Mouse (Mus musculus): ENCODE measurements around the gene Dpp9.
A peak's percentile ranks its signal among the peaks of the same experiment; 100 is the strongest.

Dpp9 gene

DNA sequence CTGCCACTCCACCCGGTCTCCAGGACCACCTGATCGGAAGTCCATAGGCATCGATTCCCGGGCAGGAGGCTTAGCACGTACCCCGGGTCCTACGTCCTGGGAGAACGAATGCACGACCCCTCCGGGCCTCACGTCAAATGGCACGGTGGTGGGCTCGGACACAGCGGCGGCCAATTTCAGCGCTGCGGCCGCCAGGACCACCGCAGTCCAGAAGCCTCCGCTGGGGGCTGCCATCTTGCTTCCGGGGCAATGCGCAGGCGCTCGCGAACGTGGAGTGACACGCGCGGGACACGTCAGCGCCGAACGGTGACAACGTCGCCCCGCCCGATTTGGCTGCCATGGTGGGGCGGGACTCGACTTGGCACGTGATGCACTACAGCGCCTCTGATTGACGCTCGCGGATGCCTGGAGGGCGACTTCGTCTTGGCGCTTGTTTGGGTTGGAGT, 35.0 kb downstream of the Dpp9 start, which contains the start of gene Mydgf:
TSS of gene Mydgf (minus strand) at position 263 of the 446 bp plus-strand sequence.
- DNase-seq (ENCODE audit: low spot score in 2 of 2), result peak; percentile 92 to 94

DNA sequence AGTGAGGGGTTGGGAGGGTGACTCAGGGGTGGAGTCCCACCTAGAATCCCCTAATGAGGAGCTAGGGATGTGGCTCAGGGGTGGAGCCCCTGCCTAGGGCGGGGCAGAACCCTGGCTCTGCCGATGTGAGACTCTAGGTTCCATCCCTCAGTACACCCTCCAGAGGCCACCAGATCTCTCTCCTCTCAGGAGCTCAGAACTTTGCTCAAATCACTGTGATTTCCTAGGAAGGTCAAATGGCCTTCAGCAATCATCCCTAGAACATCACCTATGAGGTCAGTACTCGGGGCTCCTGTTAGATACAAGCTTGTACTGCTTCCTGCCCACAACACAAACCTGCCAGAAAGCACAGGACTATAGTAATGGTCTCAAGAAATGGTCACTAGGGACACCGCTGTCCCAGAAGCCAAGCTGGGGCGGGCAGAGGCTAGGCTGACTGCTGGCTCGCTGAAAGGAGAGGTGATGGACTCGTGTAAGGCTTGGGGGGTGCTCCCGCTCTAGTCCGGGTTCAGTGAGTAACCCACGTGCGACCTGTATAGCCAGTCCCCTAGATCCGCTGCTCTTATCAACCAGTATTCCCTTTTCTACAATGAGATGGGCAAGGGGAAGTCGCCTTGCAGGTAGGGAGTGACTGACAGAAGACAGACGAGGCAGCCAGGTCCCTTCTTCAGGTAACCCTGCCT, 35.6 kb downstream of the Dpp9 start:
- no peak for DNase-seq (ENCODE audit: low spot score in 2 of 2)

DNA sequence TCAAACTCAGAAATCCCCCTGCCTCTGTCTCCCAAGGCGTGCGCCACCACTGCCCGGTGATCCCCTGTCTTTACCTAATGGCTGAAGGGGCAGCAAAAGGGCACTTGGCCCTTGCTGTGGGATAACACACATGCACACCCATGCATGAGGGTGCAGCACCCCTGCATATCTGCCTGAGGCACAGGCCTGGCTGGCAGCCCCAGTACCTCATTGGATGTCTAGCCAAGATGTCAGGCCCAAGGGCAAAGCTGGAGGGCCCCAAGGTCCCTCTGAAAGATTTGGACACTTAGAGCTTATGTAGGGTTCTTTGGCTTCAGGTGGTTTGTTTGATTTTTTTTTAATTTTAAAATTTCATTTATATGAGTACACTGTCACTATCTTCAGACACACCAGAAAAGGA, 43.3 kb downstream of the Dpp9 start:
- no peak for DNase-seq (ENCODE audit: low spot score in 2 of 2)

DNA sequence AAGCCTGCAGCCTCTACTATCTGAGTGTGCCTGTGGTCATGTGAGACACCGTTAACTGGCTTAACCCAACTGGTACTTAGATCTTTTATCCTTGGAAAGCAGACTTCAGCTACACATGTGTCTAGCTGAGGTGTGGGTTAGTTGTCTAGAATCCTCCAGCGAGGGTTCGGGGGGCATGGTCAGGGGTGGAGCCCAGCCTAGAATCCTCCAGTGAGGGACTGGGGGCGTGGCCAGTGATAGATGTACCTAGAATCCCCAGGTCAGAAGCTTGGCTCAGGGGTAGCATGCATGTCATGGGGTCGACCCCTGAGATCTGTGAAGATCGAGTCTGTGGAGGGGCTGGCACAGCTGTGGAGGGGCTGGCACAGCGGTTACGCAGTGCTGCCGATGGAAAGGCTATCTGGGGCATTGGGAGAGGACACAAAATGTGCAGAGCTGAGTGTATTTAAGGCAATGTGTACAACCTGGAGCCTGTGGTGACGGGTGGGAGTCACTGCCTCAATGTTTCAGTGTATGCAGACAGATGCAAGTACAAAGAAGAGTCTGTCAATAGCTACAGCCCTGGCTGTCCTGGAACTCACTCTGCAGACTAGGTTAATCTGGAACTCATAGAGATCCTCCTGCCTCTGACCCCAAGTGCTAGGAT, 45.2 kb downstream of the Dpp9 start:
- no peak for DNase-seq (ENCODE audit: low spot score in 2 of 2)

DNA sequence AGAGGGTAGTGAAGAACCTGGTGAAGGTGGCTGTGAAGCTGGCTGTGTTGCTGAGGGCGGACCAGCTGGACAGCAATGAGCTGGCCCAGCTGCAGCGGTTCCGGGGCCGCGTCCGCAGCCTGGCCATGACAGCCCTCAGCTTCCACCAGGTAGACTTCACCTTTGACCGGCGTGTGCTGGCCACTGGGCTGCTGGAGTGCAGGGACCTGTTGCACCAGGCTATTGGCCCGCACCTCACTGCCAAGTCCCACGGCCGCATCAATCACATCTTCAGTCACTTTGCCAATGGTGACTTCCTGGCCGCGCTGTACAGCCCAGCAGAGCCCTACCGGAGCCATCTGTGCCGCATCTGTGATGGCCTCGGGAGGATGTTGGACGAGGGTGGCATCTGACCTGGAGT, 46.8 kb downstream of the Dpp9 start:
- DNase-seq (ENCODE audit: low spot score in 2 of 2), result no peak

DNA sequence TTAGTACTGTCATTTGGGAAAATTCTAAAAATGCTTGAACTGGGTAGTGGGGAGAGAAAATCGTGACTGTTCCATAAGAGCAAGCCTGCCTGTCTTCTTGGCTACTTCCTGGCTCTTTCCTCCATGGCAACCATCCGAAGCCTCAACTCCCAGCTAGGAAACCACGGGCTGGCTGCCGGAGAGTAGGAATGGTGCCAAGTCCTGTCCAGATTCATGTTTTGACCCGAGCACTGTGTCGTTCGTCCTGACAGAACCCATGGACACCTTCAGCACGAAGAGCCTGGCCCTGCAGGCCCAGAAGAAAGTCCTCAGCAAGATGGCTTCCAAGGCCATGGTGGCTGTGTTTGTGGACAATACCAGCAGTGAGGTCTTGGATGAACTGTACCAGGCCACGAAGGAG, 47.2 kb downstream of the Dpp9 start:
- no peak for DNase-seq (ENCODE audit: low spot score in 2 of 2)

DNA sequence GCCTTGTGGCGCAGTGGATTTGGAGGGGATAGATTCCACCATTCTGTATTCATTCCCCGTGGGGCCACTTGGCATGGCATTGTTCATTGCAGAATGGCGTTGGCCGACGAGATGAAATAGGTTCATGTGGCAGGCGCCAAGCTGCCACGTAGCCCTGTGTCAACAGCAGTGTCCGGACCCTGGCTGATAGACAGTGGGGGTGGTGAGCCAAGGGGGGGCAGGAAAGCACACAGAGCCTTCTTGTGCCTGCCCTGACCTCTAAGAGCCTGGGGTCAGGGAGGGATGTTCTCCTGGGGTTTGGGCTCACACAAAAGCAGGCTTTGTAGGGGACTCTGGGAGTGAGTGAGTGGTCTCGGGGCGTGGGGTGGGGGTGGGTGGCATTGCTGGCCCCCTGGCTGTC, 48.1 kb downstream of the Dpp9 start:
- no peak for DNase-seq (ENCODE audit: low spot score in 2 of 2)

DNA sequence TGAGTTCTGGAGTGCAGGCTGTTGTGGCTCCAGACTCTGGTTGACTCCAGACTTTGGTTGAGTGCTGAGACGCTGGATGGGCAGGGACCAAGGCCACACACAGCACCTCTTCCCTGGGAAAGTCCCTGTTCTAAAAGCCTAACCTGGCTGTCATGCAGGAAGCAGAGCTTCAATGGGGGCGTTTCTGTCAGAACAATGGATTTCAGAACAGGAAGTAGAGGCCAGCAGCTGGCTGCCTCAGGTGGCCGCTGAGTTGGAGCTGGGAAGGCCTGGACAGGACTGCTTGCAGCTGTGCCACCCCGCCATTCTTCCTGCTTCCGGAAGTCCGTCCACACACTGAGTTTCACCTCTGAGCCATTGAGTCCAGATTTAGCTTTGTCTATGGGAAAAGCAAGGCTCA, 48.9 kb downstream of the Dpp9 start:
- DNase-seq (ENCODE audit: low spot score in 2 of 2), result no peak

DNA sequence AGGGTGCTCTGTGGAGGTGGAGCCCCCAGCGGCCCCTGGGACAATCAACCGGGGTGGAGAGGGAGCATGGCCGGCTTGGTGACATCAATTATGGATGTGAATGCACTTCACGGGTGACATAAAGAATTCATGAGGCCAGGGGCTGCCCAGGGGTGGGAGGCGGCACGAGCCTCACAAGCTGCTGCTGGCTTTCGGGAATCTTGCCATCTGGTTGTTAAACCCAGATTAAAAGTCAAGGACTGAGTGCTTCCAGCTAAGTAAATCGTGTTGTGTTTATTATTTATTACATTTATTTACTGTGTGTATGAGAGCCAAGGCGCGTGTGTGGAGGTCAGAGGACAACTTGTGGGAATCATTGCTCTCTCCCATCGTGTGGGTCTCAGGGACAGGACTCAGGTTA, 53.0 kb downstream of the Dpp9 start:
- DNase-seq (ENCODE audit: low spot score in 2 of 2), result no peak

DNA sequence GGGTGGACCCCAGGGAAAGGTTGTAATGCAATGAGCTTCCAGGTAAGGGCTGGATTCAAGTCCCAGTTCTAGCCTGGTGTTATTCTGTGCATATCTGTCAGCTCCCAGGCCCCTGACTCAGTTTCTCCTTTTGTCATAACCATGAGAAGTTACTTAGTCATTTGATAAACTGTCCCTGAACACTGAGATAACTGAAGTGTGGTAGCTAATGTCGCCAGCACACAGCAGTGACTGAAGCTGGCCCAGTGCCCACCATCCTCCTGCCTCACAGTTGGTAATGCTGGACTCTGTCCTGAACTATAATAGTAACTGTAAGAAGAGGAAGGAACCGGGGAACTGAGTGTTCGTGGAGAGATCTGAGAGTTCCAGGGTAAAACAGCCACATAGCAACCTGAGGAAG, 54.2 kb downstream of the Dpp9 start:
- DNase-seq (ENCODE audit: low spot score in 2 of 2), result no peak

DNA sequence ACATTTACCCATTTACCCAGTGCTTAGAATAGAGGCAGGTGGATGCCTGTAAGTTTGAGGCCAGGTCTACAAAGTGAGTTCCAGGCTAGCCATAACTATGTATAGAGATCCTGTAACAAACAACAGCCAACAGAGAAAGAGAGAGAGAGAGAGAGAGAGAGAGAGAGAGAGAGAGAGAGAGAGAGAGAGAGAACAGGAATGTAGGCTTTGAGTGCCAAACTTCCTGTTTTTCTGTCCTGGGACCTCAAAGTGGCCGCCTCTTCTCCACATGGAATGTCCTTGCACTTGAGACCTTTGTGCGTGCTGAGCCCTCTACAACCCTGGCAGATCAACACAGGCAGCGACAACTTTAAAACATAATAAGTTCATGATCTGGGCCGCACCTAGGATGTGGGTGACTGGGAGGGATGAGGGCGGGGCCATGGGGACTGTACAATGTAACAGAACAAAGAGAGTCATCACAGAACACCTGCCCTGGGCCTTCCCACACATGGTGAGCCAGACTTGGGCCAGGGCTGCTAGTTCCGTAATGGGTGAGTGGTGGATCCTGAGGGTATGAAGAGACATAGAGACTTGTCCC, 55.1 kb downstream of the Dpp9 start:
- peak; percentile 48 to 50 for DNase-seq (ENCODE audit: low spot score in 2 of 2)

DNA sequence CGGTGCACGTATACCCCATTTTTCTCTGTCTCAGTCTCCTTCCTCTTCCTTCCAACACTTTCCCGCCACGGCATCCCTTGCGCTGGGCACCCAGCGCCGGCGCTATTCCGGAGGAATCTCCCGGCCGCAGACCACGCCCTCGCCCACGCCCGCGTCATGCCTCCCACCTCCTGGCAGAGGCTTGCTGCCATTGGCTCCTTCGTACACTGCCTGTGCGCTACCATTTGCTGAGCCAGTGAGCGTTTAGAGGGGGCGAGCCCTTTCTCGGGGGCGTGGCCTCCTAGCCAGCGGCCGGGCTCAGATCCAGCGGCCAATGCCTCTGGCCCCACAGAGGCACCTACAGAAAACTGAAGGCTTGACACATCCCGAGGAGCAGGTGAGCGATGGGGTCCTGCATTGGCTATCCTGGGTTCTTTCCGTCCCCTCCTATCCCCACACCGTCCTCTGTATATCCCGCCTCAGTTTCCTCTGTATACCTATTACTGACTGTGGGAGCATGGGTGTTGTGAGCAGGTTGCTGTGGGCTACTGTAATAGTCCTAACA, 56.4 kb downstream of the Dpp9 start, which contains the start of gene Tnfaip8l1:
TSS of gene Tnfaip8l1 (plus strand) at position 247 of the 544 bp plus-strand sequence.
- peak; percentile 91 for DNase-seq (ENCODE audit: low spot score in 2 of 2)

DNA sequence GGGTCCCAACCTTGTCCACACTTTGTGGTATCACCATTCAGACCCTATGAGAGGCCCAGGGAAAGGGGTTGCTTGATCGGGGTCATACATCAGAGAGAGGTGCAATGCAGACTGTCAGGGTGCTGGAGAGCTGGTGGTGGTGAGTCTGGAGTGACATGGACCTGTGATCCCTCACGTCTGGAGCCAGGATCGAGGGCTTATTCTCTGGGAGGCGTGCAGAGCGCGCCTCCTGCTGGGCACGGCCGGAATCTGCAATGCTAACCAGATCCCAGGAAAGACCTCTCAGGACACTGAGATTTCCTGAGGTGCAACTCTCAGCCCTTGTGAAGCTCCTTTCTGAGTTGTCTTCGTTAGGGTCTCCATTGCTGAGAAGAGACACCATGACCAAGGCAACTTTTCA, 59.0 kb downstream of the Dpp9 start:
- no peak for DNase-seq (ENCODE audit: low spot score in 2 of 2)

DNA sequence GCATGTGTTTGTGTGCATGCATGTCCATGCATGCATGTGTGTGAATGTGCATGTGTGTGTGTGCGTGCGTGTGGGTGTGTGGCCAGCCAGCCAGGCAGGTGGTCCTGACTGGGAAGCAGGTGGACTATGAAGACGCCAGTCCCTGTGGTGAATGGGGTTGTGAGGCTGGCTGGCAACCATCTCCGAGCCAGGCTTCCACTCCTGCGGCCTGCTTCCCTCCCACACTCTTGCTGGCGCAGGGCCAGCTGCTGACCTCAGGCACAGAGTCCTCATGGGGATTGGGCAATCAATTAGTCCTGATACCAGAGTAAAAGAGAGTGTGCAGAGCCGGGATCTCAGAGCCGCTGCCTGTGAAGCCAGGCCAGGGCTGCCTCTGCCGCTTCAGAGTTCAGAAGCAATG, 65.1 kb downstream of the Dpp9 start:
- DNase-seq (ENCODE audit: low spot score in 2 of 2), result no peak

DNA sequence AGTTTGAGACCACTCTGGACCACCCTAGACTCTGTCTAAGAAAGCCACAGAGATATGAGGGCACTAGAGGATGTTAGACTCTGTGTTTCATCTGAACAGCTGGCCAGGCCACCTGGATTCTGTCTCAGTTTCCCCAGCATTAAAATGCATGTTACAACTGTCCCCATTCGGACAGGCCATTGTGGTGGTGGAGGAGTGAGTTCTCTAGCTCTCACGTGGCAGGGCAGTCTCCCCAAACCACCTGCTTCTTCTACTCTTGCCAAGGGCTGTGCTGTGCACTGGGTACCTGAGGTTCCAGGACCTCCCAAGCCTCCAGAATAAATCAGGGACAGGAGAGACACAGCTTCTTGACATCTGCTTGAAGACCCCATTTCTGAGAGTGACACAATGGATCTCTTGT, 68.8 kb downstream of the Dpp9 start:
- no peak for DNase-seq (ENCODE audit: low spot score in 2 of 2)

DNA sequence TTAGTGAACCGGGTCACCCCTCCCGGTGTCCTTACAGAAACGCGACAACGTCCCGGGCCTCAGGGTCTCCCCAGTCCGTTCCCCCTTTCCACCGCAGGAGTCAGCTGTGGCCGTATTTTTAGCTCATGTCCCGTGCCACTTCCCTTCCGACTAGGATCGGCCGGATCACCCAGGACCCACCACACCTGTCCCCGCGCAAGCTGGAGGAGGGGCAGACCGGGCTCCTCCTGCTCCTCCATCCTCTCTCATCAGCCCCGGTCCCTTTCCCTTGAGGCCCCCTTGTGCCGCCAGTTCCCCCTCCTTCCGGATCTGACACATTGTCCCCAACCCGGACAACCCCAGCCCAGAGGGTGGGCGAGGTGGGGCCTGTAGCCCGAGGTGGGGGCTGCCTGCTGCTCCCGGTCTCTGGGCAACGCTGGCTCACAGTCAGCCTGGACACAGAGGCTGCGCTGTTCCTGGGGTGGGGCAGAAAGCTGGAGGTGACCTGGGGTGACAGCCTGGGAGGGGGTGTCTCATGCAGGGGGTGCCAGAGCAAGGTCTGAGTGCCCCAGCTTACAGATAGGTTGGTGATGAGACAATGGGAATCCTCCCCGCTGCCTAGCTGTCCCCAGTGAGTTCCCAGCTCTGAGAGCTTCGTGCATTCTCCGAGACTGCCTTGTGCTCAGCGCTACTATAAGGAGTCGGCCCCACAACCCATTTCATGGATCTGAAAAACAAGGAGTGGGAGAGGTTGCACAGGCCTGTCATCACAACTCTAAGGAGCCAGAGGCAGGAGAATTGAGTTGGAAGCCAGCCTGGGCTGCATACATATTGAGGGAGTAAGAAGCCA, 69.7 kb downstream of the Dpp9 start:
- DNase-seq (ENCODE audit: low spot score in 2 of 2), result no peak

DNA sequence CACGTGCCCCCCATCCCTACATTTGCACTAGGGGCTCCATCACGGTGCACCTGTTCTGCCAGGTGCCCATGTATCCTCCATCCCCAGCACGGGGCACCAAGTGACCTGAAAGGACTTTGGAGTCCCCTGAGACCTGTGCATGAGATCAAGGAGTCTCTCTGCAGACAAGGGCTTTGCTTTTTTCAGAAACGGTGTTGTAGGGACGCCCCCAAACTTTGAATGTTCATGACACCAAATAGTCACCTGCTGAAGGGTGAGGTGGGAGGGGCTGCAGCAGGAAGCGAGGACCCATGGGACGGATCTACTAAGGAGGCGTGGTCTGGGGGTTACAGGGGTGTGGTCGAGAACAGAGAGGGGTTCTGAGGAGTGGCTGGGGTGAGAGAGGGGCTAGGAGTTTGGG, 70.4 kb downstream of the Dpp9 start:
- peak; percentile 54 to 61 for DNase-seq (ENCODE audit: low spot score in 2 of 2)

DNA sequence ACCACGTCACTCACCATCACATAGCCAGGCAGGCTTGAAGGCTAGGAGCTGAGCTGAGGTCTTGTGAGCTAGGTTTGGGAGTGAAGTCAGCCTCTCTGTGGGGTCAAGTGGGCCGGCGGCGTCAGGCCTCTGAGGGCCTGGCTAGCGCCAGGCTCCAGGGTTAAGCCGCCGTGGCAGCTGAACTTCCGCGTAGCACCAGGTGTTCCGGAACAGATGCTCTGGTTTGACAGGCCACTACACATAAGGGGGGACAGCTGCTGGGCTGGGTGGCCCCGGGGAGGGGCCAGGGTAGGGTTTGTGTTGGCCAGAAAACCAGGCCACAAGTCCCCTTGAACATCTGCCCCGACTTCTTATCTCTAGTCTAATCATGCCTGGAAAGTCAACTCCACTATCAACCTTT, 71.3 kb downstream of the Dpp9 start:
- DNase-seq (ENCODE audit: low spot score in 2 of 2), result no peak

DNA sequence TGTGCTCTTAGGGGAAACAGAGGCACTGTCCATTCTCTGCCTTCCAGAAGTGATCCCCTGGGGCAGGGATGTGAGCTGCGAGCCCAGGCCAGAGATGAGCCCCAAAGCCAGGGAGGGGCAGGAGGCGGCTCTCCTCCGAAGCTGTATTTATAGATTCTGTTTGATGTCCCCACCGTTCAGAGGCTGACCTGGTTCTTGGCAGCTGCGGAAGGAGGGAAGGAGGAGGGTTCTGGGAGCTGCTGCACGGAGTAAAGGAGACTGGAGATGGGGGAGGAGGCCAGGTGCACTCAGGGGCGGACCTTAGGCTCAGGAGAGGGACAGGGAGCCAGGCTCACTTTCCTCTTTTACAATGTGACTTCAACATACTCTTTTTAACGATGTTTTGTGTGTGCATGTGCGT, 72.6 kb downstream of the Dpp9 start:
- DNase-seq (ENCODE audit: low spot score in 2 of 2), result no peak

DNA sequence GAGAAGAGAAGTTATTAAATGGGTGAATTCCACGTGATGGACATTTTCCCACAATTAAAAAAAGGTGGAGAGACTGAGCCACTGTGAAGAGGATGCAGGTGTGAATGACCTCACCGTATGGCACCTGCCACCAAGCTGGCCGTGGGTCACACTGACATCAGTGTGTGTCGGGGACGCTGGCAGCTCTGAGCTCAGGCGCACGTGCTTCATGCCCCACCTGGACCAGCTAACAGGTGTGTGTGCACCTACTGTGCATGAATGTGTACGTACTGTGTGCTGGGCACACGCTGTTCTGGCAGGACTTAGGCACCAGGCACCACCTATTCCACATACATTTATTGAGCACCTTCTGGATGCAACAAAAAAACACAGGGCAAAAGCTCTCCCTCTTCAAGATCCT, 74.2 kb downstream of the Dpp9 start:
- DNase-seq (ENCODE audit: low spot score in 2 of 2), result no peak

DNA sequence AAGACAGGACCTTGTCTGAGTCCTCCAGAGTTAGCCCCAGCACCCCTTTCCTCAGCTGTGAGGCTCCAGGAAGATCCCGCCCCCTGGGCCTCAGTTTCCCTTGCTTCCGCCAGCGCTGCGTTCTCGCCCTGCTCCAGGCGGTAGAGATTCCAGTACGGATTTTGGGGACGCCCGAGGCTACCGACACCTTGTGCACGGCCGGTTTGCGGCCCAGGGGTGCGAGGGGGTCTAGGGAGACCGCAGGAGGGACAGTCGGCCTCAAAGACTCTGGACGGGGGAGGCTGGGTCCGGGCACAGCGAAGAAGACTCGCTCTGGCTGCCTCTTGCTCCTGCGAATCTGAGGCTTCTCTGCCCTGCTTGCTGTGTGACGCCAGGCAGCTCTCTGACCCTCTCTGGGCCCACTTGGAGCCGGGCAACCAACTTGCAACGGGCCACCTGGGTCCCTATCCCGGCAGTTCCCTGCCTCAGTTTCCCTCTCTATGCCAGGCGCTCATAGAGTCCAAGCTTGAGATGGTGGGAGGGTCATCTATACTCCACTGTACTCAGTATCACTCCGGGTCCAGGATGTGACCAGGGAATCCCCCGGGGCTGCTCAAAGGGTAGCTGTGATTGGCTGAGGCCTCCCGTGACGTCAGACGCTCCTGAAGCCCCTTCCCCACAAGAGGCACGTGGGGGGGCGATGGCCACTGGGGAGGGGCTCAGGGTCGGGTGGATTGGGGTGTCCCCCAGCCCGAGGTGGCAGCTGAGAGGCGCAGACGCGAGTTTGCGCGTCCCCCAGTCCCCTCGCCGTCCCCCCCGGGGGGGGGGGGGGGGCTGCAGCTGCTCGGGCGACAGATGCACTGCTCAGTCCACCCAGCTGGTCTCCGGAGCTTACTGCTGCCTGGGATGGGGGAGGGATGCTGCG, 76.8 kb downstream of the Dpp9 start:
- DNase-seq (ENCODE audit: low spot score in 2 of 2), result no peak
